Mouse (Mus musculus): Measurements from ENCODE around the gene Ang2.
"Not testable (repeated sequence)": the region's sequence is repeated elsewhere in the genome, so short reads cannot be mapped to it uniquely, and the experiment has no call there.

The Ang2 gene

GRCm38 (mm10) chr14:51199098-51200023 lies at the start of gene Ang2:
TSS of gene Ang2 (minus strand) at chr14:51199148.
- DNase-seq: no peak

- DNase-seq: no peak
Observed at GRCm38 (mm10) chr14:51247736-51248135, 48.8 kb upstream of the Ang2 start.

- peak; percentile 8 to 41 for DNase-seq
Observed at GRCm38 (mm10) chr14:51240899-51241298, 42.0 kb upstream of the Ang2 start.

GRCm38 (mm10) chr14:51237488-51237887 lies 38.5 kb upstream of the Ang2 start:
- not testable (repeated sequence) for DNase-seq

GRCm38 (mm10) chr14:51229657-51230056 lies 30.7 kb upstream of the Ang2 start:
- not testable (repeated sequence) for DNase-seq

GRCm38 (mm10) chr14:51220075-51220474 lies 21.1 kb upstream of the Ang2 start:
- not testable (repeated sequence) for DNase-seq

GRCm38 (mm10) chr14:51203115-51203514 lies 4.2 kb upstream of the Ang2 start, which contains the start of gene Ear14:
TSS of gene Ear14 (plus strand) at chr14:51203391.
- no peak for DNase-seq

GRCm38 (mm10) chr14:51200466-51200865 lies 1.5 kb upstream of the Ang2 start:
- no peak for DNase-seq

GRCm38 (mm10) chr14:51200054-51200453 lies 1.1 kb upstream of the Ang2 start:
- DNase-seq: no peak

- DNase-seq: peak; percentile 17 to 41
Observed at GRCm38 (mm10) chr14:51195681-51196080, 3.3 kb downstream of the Ang2 start.

- DNase-seq: not testable (repeated sequence)
Observed at GRCm38 (mm10) chr14:51181051-51181450, 17.9 kb downstream of the Ang2 start.

- no peak for DNase-seq
Observed at GRCm38 (mm10) chr14:51173843-51174242, 25.1 kb downstream of the Ang2 start.

- not testable (repeated sequence) for DNase-seq
Observed at GRCm38 (mm10) chr14:51172947-51173346, 26.0 kb downstream of the Ang2 start.

GRCm38 (mm10) chr14:51172095-51172865 lies 26.7 kb downstream of the Ang2 start:
- peak in 1 of 2 experiments; percentile 35 for DNase-seq

GRCm38 (mm10) chr14:51166068-51166467 lies 32.9 kb downstream of the Ang2 start:
- DNase-seq: no peak

- no peak for DNase-seq
Observed at GRCm38 (mm10) chr14:51165435-51165834, 33.5 kb downstream of the Ang2 start.

GRCm38 (mm10) chr14:51163323-51163722 lies 35.6 kb downstream of the Ang2 start:
- not testable (repeated sequence) for DNase-seq

- DNase-seq: not testable (repeated sequence)
Observed at GRCm38 (mm10) chr14:51161976-51162375, 37.0 kb downstream of the Ang2 start, which contains the start of gene Rnase2b. TSS of gene Rnase2b (plus strand) at chr14:51162260.

GRCm38 (mm10) chr14:51157072-51157471 lies 41.9 kb downstream of the Ang2 start:
- no peak for DNase-seq

GRCm38 (mm10) chr14:51156736-51157068 lies 42.2 kb downstream of the Ang2 start:
- no peak for DNase-seq

- DNase-seq: no peak
Observed at GRCm38 (mm10) chr14:51156056-51156735, 42.8 kb downstream of the Ang2 start.

GRCm38 (mm10) chr14:51152249-51152870 lies 46.6 kb downstream of the Ang2 start:
- DNase-seq: no peak
